Mouse (Mus musculus) stomach, embryonic 16.5 days (tissue): ENCODE data around the gene Rexo5. TPM values are rescaled to one million over a fixed set of nuclear protein-coding genes. Genes with fewer than 3 reads are reported as not detected.

Source experiments
- ATAC-seq: fragments of 200-750 bp; cut with Nextera tagmentation; 2 replicates; pipeline ENCODE4 v1.8.0; 2017; ENCODE audit warnings: moderate number of reproducible peaks, moderate TSS enrichment; ENCODE audit not compliant: insufficient read depth, low FRiP score
- H3K27ac ChIP-seq: fragments of 300-500 bp; sonication (generic); 2 replicates; pipeline ENCODE4 v1.5.1; 2014; ENCODE audit warnings: low read length
- H3K27me3 ChIP-seq: fragments of 300-500 bp; sonication (generic); 2 replicates; pipeline ENCODE4 v1.6.1; 2014; ENCODE audit warnings: low read length, control low read depth, mixed read lengths; ENCODE audit not compliant: control insufficient read depth, insufficient read depth
- H3K36me3 ChIP-seq: fragments of 300-500 bp; sonication (generic); 2 replicates; pipeline ENCODE4 v1.6.1; 2014; ENCODE audit warnings: low read length; ENCODE audit not compliant: control insufficient read depth, insufficient read depth
- H3K4me1 ChIP-seq: fragments of 300-500 bp; sonication (generic); 2 replicates; pipeline ENCODE4 v1.6.1; 2014; ENCODE audit warnings: low read length, control low read depth, mixed read lengths; ENCODE audit not compliant: control insufficient read depth, insufficient read depth
- H3K4me2 ChIP-seq: fragments of 300-500 bp; sonication (generic); 2 replicates; pipeline ENCODE4 v1.6.1; 2014; ENCODE audit warnings: low read depth, low read length, mixed read lengths
- H3K4me3 ChIP-seq: fragments of 300-500 bp; sonication (generic); replicated peaks from 2 replicates; pipeline ENCODE4 v1.5.1; 2014; ENCODE audit warnings: mild to moderate bottlenecking, low read length
- H3K9ac ChIP-seq: fragments of 300-500 bp; sonication (generic); 2 replicates; pipeline ENCODE4 v1.6.1; 2014; ENCODE audit warnings: low read length
- H3K9me3 ChIP-seq: fragments of 300-500 bp; sonication (generic); replicated peaks from 2 replicates; pipeline ENCODE4 v1.6.1; 2016; ENCODE audit warnings: low read length, control low read depth; ENCODE audit not compliant: control insufficient read depth
- WGBS: fragments of 180-500 bp; shearing (Covaris S2); extraction: QIAGEN DNeasy Blood & Tissue Kit; methylation state at CpG from one replicate; pipeline ENCODE4 v1.1.7; 2014; 5-methylcytosine and 5-hydroxymethylcytosine counted together
- polyA plus RNA-seq: library from polyadenylated mRNA; unstranded; fragments of >200 nt; fragmentation: Nextera tagmentation; extraction: Ambion mirVana; gene quantifications from 2 replicates; pipeline ENCODE4 v1.2.1, GENCODE M21; 2015

Rexo5 gene
- polyA plus RNA-seq, 1 experiment from 2014 or later = 17.8 TPM

GRCm38 (mm10) chr7:119853186-119853585, 59.4 kb downstream of the Rexo5 start:
- H3K36me3 ChIP-seq = 0 out of 2 replicates have a peak, but pooled peaks cover 7% of the 10 kb centered on the region
- H3K9ac ChIP-seq = no peak overlapping the region
- H3K4me3 ChIP-seq = no peak overlapping the region
- H3K27me3 ChIP-seq = no peaks in the 10 kb centered on the region
- no peak overlapping the region for H3K27ac ChIP-seq
- H3K4me2 ChIP-seq = no peak overlapping the region
- H3K9me3 ChIP-seq = no peaks in the 10 kb centered on the region
- ATAC-seq = no peak
- no peaks in the 10 kb centered on the region for H3K4me1 ChIP-seq
- 97% methylated on average over 1 of the region's 1 CpGs for WGBS

- WGBS = 92% methylated on average over 2 of the region's 2 CpGs
- Histone ChIP-seq H3K27ac (no peak overlapping the region), H3K4me1 (no peaks in the 10 kb centered on the region), H3K9ac (no peak overlapping the region), H3K4me3 (no peak overlapping the region), H3K4me2 (no peak overlapping the region), H3K27me3 (no peaks in the 10 kb centered on the region), H3K36me3 (0 out of 2 replicates have a peak, but pooled peaks cover 7% of the 10 kb centered on the region), H3K9me3 (no peaks in the 10 kb centered on the region)
- ATAC-seq = no peak
These were observed 60.6 kb downstream of the Rexo5 start for GRCm38 (mm10) chr7:119854362-119854761.

- Histone ChIP-seq H3K4me2 (no peak overlapping the region), H3K9ac (no peak overlapping the region), H3K4me3 (no peak overlapping the region), H3K27ac (no peak overlapping the region), H3K9me3 (no peaks in the 10 kb centered on the region), H3K4me1 (no peaks in the 10 kb centered on the region), H3K27me3 (no peaks in the 10 kb centered on the region), H3K36me3 (0 out of 2 replicates have a peak, but pooled peaks cover 7% of the 10 kb centered on the region)
- ATAC-seq = no peak
These were observed 61.2 kb downstream of the Rexo5 start for GRCm38 (mm10) chr7:119855031-119855430.

GRCm38 (mm10) chr7:119859476-119859875, 65.7 kb downstream of the Rexo5 start:
- Histone ChIP-seq H3K27me3 (no peaks in the 10 kb centered on the region), H3K36me3 (0 out of 2 replicates have a peak, but pooled peaks cover 2% of the 10 kb centered on the region), H3K4me1 (peaks cover 16% of the 10 kb centered on the region), H3K9ac (no peak overlapping the region), H3K27ac (no peak overlapping the region), H3K4me2 (no peak overlapping the region), H3K9me3 (no peaks in the 10 kb centered on the region), H3K4me3 (no peak overlapping the region)
- WGBS = 78% methylated on average over 6 of the region's 6 CpGs
- no peak for ATAC-seq

- Histone ChIP-seq H3K9me3 (no peaks in the 10 kb centered on the region), H3K4me1 (peaks cover 16% of the 10 kb centered on the region), H3K9ac (no peak overlapping the region), H3K4me2 (no peak overlapping the region), H3K27ac (peak overlapping the region; percentile 9; the same call in 1 of the 2 replicates), H3K27me3 (no peaks in the 10 kb centered on the region), H3K4me3 (no peak overlapping the region), H3K36me3 (0 out of 2 replicates have a peak, but pooled peaks cover 2% of the 10 kb centered on the region)
- 79% methylated on average over 3 of the region's 3 CpGs for WGBS
- no peak for ATAC-seq
These were observed 66.3 kb downstream of the Rexo5 start for GRCm38 (mm10) chr7:119860116-119860515.

GRCm38 (mm10) chr7:119860554-119860953, 66.7 kb downstream of the Rexo5 start:
- peak; percentile 61; the same call in 1 of the 2 replicates for ATAC-seq
- 72% methylated on average over 2 of the region's 2 CpGs for WGBS

GRCm38 (mm10) chr7:119860971-119861334, 67.1 kb downstream of the Rexo5 start:
- H3K4me3 ChIP-seq = no peak overlapping the region
- peaks cover 16% of the 10 kb centered on the region for H3K4me1 ChIP-seq
- H3K4me2 ChIP-seq = peak overlapping the region; percentile 36; the same call in 1 of the 2 replicates
- peak overlapping the region; percentile 92 for H3K27ac ChIP-seq
- H3K9ac ChIP-seq = no peak overlapping the region
- no peaks in the 10 kb centered on the region for H3K36me3 ChIP-seq
- no peak for ATAC-seq
- H3K27me3 ChIP-seq = no peaks in the 10 kb centered on the region
- H3K9me3 ChIP-seq = no peaks in the 10 kb centered on the region

More at GRCm38 (mm10) chr7:119860554-119860953, 66.7 kb downstream of the Rexo5 start:
- no peaks in the 10 kb centered on the region for H3K9me3 ChIP-seq
- H3K4me1 ChIP-seq = peaks cover 16% of the 10 kb centered on the region
- H3K27me3 ChIP-seq = no peaks in the 10 kb centered on the region
- peak overlapping the region; percentile 9; the same call in 1 of the 2 replicates for H3K27ac ChIP-seq
- H3K9ac ChIP-seq = no peak overlapping the region
- 0 out of 2 replicates have a peak, but pooled peaks cover 2% of the 10 kb centered on the region for H3K36me3 ChIP-seq
- H3K4me2 ChIP-seq = no peak overlapping the region
- no peak overlapping the region for H3K4me3 ChIP-seq

- H3K27me3 ChIP-seq = no peaks in the 10 kb centered on the region
- WGBS = 26% methylated on average over 6 of the region's 6 CpGs
- 0 out of 2 replicates have a peak overlapping the region, but pooled peaks have one; percentile 6 for H3K4me3 ChIP-seq
- peak overlapping the region; percentile 92 for H3K27ac ChIP-seq
- H3K9me3 ChIP-seq = no peaks in the 10 kb centered on the region
- peak overlapping the region; percentile 51 for H3K9ac ChIP-seq
- ATAC-seq = peak; percentile 88
- H3K36me3 ChIP-seq = no peaks in the 10 kb centered on the region
- H3K4me2 ChIP-seq = peak overlapping the region; percentile 36; the same call in 1 of the 2 replicates
- peaks cover 16% of the 10 kb centered on the region for H3K4me1 ChIP-seq
These were observed 67.7 kb downstream of the Rexo5 start for GRCm38 (mm10) chr7:119861335-119862091.

GRCm38 (mm10) chr7:119862167-119862566, 68.4 kb downstream of the Rexo5 start:
- H3K4me3 ChIP-seq = no peak overlapping the region
- peak overlapping the region; percentile 36; the same call in 1 of the 2 replicates for H3K4me2 ChIP-seq
- H3K4me1 ChIP-seq = peaks cover 16% of the 10 kb centered on the region
- H3K9me3 ChIP-seq = no peaks in the 10 kb centered on the region
- H3K36me3 ChIP-seq = no peaks in the 10 kb centered on the region
- WGBS = 38% methylated on average over 1 of the region's 1 CpGs
- no peak for ATAC-seq
- H3K27ac ChIP-seq = peak overlapping the region; percentile 92
- H3K9ac ChIP-seq = peak overlapping the region; percentile 51; the same call in 1 of the 2 replicates
- H3K27me3 ChIP-seq = no peaks in the 10 kb centered on the region
